Mouse (Mus musculus) brain, embryonic 14.5 days (tissue): ENCODE data around the gene Ptms.

Source experiments
- CTCF ChIP-seq: fragments of 200-500 bp; IDR thresholded peaks from 2 replicates; pipeline ENCODE4 v1.5.1; 2012; ENCODE audit warnings: inconsistent platforms, mild to moderate bottlenecking, moderate library complexity, borderline replicate concordance; ENCODE audit not compliant: insufficient read depth, insufficient read length; ENCODE audit errors: extremely low read depth
- POLR2A ChIP-seq: fragments of 200-500 bp; IDR thresholded peaks from 2 replicates; pipeline ENCODE4 v1.6.1; 2012; ENCODE audit warnings: mild to moderate bottlenecking, inconsistent platforms, borderline replicate concordance; ENCODE audit not compliant: poor library complexity, insufficient read depth, insufficient read length, severe bottlenecking; ENCODE audit errors: extremely low read depth

- TF ChIP-seq POLR2A (no peak), CTCF (no peak)
Observed at GRCm38 (mm10) chr6:124953991-124954715, 34.2 kb upstream of the Ptms start.
